Mouse (Mus musculus) forebrain, embryonic 11.5 days (tissue): ENCODE results near the gene Car12. TPM values are rescaled to one million over a fixed set of nuclear protein-coding genes. Genes with fewer than 3 reads are reported as not detected.

ENCODE experiments used
- ATAC-seq: fragments of 200-750 bp; cut with Nextera tagmentation; replicated peaks from 2 replicates; pipeline ENCODE4 v1.8.0; 2017; ENCODE audit warnings: moderate TSS enrichment; ENCODE audit not compliant: low FRiP score
- DNase-seq: peaks from one replicate; pipeline ENCODE4 v3.0.0-alpha.2; 2017; ENCODE audit warnings: low spot score
- H3K27ac ChIP-seq: fragments of 300-500 bp; sonication (generic); 2 replicates; pipeline ENCODE4 v1.5.1; 2014; ENCODE audit warnings: low read depth, low read length
- H3K27me3 ChIP-seq: fragments of 300-500 bp; sonication (generic); 2 replicates; pipeline ENCODE4 v1.6.1; 2014; ENCODE audit warnings: mild to moderate bottlenecking, low read length, mixed read lengths; ENCODE audit not compliant: control insufficient read depth, insufficient read depth
- H3K36me3 ChIP-seq: fragments of 300-500 bp; sonication (generic); 2 replicates; pipeline ENCODE4 v1.6.1; 2014; ENCODE audit warnings: mild to moderate bottlenecking, low read length, moderate library complexity, mixed read lengths; ENCODE audit not compliant: control insufficient read depth, insufficient read depth
- H3K4me1 ChIP-seq: fragments of 300-500 bp; sonication (generic); replicated peaks from 2 replicates; pipeline ENCODE4 v1.6.1; 2014; ENCODE audit warnings: low read length, mixed read lengths; ENCODE audit not compliant: control insufficient read depth, insufficient read depth
- H3K4me2 ChIP-seq: fragments of 300-500 bp; sonication (generic); 2 replicates; pipeline ENCODE4 v1.6.1; 2014; ENCODE audit warnings: low read depth, mild to moderate bottlenecking, low read length, moderate library complexity, mixed read lengths; ENCODE audit not compliant: severe bottlenecking
- H3K4me3 ChIP-seq: fragments of 300-500 bp; sonication (generic); 2 replicates; pipeline ENCODE4 v1.5.1; 2014; ENCODE audit warnings: low read depth, low read length
- H3K9ac ChIP-seq: fragments of 300-500 bp; sonication (generic); 2 replicates; pipeline ENCODE4 v1.6.1; 2014; ENCODE audit warnings: low read length
- H3K9me3 ChIP-seq: fragments of 300-500 bp; sonication (generic); 2 replicates; pipeline ENCODE4 v1.6.1; 2016; ENCODE audit warnings: low read length, mixed read lengths; ENCODE audit not compliant: control insufficient read depth
- WGBS: fragments of 180-500 bp; shearing (Covaris S2); extraction: QIAGEN DNeasy Blood & Tissue Kit; methylation state at CpG from one replicate; pipeline ENCODE4 v1.1.7; 2014; 5-methylcytosine and 5-hydroxymethylcytosine counted together
- polyA plus RNA-seq: library from polyadenylated mRNA; unstranded; fragments of >200 nt; fragmentation: Nextera tagmentation; extraction: Ambion mirVana; gene quantifications from 2 replicates; pipeline ENCODE4 v1.2.1, GENCODE M21; 2014

The Car12 gene
- polyA plus RNA-seq, 1 experiment from 2014 or later: 1.1 TPM

- H3K4me3 ChIP-seq: no peak overlapping the region
- ATAC-seq (no peak), DNase-seq (no peak)
- 0 out of 2 replicates have a peak, but pooled peaks cover 4% of the 10 kb centered on the region for H3K4me1 ChIP-seq
- H3K27me3 ChIP-seq: no peaks in the 10 kb centered on the region
- H3K36me3 ChIP-seq: no peaks in the 10 kb centered on the region
- H3K27ac ChIP-seq: no peak overlapping the region
- H3K4me2 ChIP-seq: no peak overlapping the region
- H3K9me3 ChIP-seq: no peaks in the 10 kb centered on the region
- H3K9ac ChIP-seq: no peak overlapping the region
Measured at GRCm38 (mm10) chr9:66705354-66705753, 8.1 kb upstream of the Car12 start.

GRCm38 (mm10) chr9:66705766-66706165 is 7.7 kb upstream of the Car12 start:
- H3K9me3 ChIP-seq: no peaks in the 10 kb centered on the region
- H3K4me3 ChIP-seq: no peak overlapping the region
- H3K4me1 ChIP-seq: 0 out of 2 replicates have a peak, but pooled peaks cover 4% of the 10 kb centered on the region
- no peak overlapping the region for H3K4me2 ChIP-seq
- H3K36me3 ChIP-seq: no peaks in the 10 kb centered on the region
- no peaks in the 10 kb centered on the region for H3K27me3 ChIP-seq
- ATAC-seq (no peak), DNase-seq (peak; percentile 78)
- H3K9ac ChIP-seq: no peak overlapping the region
- no peak overlapping the region for H3K27ac ChIP-seq
- WGBS: 51% methylated on average over 2 of the region's 2 CpGs

DNA sequence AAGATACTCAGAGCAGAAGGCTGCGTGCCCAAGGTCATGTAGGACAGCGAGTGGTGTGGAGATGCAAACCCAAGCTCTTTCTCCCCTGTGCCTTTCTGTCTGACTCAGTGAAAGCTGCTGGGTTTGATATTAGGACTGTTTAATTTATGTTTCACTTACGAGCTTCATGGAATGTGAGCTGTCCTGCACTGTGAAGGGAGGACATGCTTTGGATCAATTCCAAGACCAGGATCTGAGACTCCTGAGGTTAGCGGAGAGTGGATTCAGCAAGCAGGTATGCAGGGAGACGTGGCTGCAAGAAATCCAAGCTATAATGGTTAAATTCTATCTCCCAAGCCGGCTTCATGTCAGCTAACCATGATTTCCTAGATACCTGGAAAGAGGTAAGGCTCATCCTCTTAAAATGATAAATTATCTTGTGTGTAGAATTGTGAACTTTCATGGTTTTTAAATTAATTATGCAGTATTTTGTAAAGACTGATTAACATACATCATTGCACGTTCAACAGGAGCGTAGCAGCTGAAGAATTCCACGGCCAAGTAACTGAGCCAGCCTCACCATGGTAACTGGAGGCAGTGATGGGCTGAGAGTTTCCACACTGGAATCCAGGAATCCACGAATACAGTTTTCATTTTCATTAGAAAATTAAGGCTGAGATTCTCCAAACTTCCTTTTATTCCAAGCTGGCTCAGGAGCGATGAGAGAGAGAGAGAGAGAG is 5.3 kb upstream of the Car12 start:
- Histone ChIP-seq H3K27me3 (0 out of 2 replicates have a peak, but pooled peaks cover 2% of the 10 kb centered on the region), H3K27ac (no peak overlapping the region), H3K4me1 (0 out of 2 replicates have a peak, but pooled peaks cover 4% of the 10 kb centered on the region), H3K4me2 (no peak overlapping the region), H3K36me3 (no peaks in the 10 kb centered on the region), H3K9ac (no peak overlapping the region), H3K4me3 (no peak overlapping the region), H3K9me3 (no peaks in the 10 kb centered on the region)
- ATAC-seq: no peak
- WGBS: 65% methylated on average over 11 of the region's 11 CpGs
- no peak for DNase-seq

DNA sequence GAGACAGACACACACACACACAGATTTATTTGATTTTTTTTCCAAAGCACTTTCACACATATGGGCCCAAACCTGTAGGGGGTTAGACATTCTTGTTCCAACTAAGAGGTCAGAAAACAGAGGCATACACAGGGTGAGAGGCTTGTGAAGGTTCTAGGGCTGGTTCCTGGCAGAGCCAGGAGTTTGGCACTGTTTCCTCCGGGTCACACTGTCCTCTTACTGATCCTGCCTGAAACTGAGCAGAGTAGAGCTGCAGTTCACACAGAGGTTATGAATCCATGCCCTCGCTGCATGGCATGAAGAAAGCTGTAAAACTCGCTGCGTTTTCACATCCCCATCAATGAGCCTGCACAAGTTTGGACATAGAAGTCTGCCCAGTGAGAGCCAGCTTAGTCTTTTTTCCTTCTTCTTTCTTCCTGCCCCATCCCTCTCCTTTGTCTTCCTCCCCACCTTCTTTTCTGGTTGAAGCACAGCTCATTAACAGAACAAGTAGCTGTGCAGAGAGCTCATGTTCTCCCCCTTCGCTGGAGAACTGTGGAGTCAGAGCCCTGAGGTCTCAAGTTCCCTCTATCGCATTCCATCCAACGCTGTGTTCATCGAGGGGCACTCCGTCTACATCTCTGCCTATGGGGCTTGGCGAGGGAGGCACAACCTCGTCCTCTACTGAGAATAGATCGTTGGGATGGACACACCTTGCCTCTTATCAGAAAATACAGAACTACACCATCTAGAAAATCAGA is 4.5 kb upstream of the Car12 start:
- ATAC-seq: no peak
- Histone ChIP-seq H3K4me1 (0 out of 2 replicates have a peak, but pooled peaks cover 7% of the 10 kb centered on the region), H3K27me3 (0 out of 2 replicates have a peak, but pooled peaks cover 2% of the 10 kb centered on the region), H3K9ac (no peak overlapping the region), H3K9me3 (no peaks in the 10 kb centered on the region), H3K4me3 (no peak overlapping the region), H3K27ac (no peak overlapping the region), H3K36me3 (no peaks in the 10 kb centered on the region), H3K4me2 (no peak overlapping the region)
- DNase-seq: no peak
- 55% methylated on average over 12 of the region's 12 CpGs for WGBS

DNA sequence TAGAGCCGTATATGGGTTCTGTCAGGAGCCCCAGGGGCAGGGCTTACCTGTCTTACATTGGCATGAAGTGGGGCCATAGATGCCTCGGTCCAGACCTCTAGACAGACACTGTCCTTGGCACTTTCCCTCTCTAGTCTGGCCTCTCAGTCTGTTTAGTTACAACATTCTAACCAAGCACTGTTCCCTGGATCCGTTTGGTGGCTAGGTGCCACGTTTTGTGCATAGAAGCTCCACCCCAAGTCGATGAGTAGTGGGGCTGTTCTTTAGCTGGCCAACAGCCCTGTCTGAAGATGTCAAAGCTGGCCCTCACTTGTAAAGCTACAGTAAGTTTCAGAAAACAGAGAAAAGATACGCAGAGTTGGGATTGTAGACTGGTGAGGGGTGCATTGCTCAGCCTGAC is 2.9 kb upstream of the Car12 start:
- DNase-seq (no peak), ATAC-seq (no peak)
- Histone ChIP-seq H3K27ac (no peak overlapping the region), H3K36me3 (no peaks in the 10 kb centered on the region), H3K4me1 (peaks cover 7% of the 10 kb centered on the region; the same call in 1 of the 2 replicates), H3K9me3 (no peaks in the 10 kb centered on the region), H3K4me3 (no peak overlapping the region), H3K27me3 (0 out of 2 replicates have a peak, but pooled peaks cover 2% of the 10 kb centered on the region), H3K9ac (no peak overlapping the region), H3K4me2 (no peak overlapping the region)
- 86% methylated on average over 6 of the region's 6 CpGs for WGBS

GRCm38 (mm10) chr9:66714022-66714515 is 583 bp downstream of the Car12 start:
- no peak for ATAC-seq
- Histone ChIP-seq H3K9me3 (no peaks in the 10 kb centered on the region), H3K4me2 (peak overlapping the region; percentile 69), H3K27ac (no peak overlapping the region), H3K36me3 (no peaks in the 10 kb centered on the region), H3K4me3 (peak overlapping the region; percentile 37), H3K27me3 (0 out of 2 replicates have a peak, but pooled peaks cover 2% of the 10 kb centered on the region), H3K4me1 (peaks cover 4% of the 10 kb centered on the region; the same call in 1 of the 2 replicates), H3K9ac (peak overlapping the region; percentile 52)
- WGBS: 18% methylated on average over 12 of the region's 12 CpGs
- no peak for DNase-seq

DNA sequence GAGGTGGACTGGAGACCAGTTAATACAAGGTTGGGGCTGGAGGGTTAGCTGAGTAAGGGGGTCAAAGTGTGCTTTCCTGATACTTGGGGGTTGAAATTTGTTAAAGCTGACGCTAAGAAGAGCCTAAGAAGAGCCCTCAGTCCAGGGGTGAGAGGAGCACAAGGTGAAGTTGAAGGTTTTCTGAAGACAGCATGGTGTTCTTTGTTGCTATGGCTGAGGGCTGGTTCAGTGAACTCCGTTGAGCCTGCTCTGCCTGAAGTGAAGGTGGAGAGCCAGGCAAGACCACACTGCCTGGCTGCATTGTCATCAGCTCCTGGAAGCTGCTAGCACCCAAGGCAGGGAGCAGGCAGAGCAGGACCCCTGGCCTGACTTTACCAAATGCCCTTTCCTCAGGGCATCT is 1.9 kb downstream of the Car12 start:
- no peak for DNase-seq
- Histone ChIP-seq H3K27ac (no peak overlapping the region), H3K27me3 (0 out of 2 replicates have a peak, but pooled peaks cover 2% of the 10 kb centered on the region), H3K4me1 (peaks cover 3% of the 10 kb centered on the region; the same call in 1 of the 2 replicates), H3K9ac (no peak overlapping the region), H3K36me3 (no peaks in the 10 kb centered on the region), H3K9me3 (no peaks in the 10 kb centered on the region), H3K4me2 (no peak overlapping the region), H3K4me3 (no peak overlapping the region)
- no peak for ATAC-seq
- WGBS: 73% methylated on average over 2 of the region's 2 CpGs

DNA sequence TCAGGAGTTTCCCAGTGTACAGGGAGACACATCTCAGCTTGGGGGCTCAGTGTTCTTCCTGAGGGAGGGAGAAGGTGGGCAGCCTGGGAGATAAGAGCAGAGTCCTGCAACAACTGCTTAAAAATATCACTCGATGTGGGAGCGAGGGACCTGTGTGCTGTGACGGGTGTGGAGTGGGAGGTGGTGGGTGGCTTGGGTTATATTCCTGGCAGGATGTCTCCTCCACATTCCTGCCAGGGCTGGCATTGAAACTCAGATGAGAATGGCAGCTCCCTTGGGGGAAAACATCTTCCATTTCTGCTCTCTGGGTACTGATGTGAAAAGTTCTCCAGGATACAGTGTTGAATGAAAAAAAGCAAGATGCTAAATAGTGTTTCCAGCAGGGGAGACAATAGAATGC is 3.0 kb downstream of the Car12 start:
- no peaks in the 10 kb centered on the region for H3K9me3 ChIP-seq
- H3K9ac ChIP-seq: no peak overlapping the region
- no peak for ATAC-seq
- H3K4me2 ChIP-seq: no peak overlapping the region
- no peak overlapping the region for H3K27ac ChIP-seq
- peaks cover 3% of the 10 kb centered on the region; the same call in 1 of the 2 replicates for H3K4me1 ChIP-seq
- 91% methylated on average over 3 of the region's 3 CpGs for WGBS
- no peak for DNase-seq
- H3K27me3 ChIP-seq: 0 out of 2 replicates have a peak, but pooled peaks cover 2% of the 10 kb centered on the region
- no peak overlapping the region for H3K4me3 ChIP-seq
- H3K36me3 ChIP-seq: no peaks in the 10 kb centered on the region
